Mouse (Mus musculus): ENCODE results near the gene Zfhx3. TPM values are rescaled to one million over a fixed set of nuclear protein-coding genes. Genes with fewer than 3 reads are reported as not detected.

Gene Zfhx3
- polyA plus RNA-seq, 1 experiment from 2014 or later, result 27.5 TPM

DNA sequence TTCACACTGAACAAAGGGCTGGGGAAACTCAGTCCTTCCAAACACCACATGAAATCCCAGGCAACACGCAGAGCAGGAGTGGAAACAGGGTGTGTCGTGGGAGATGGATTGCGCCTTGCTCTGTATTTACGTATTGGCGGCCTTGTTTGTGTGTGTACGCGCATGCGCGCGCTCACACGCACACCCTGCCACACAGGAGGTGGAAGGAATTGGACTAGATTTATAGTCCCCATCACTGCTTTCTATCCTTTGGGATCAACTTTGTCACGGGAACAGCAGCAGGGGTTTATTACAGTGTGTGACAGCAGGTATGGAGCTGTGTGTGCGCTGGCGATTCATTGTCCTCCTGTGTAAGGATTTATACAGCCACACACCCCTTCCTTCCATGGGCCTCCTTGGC lies 228.4 kb downstream of the Zfhx3 start:
- Histone ChIP-seq H3K4me3 (ENCODE audit: low read depth, low read length) (no peak overlapping the region), H3K27ac (replicated peaks; ENCODE audit: low read depth, low read length) (no peak overlapping the region), H3K4me2 (ENCODE audit: low read depth, low read length) (no peak overlapping the region), H3K27me3 (ENCODE audit: control insufficient read depth, insufficient read depth, low read length) (no peaks in the 10 kb centered on the region), H3K36me3 (replicated peaks; ENCODE audit: control insufficient read depth, insufficient read depth, low read depth, low read length) (no peaks in the 10 kb centered on the region), H3K9me3 (replicated peaks; ENCODE audit: control insufficient read depth, low read length) (no peaks in the 10 kb centered on the region), H3K9ac (replicated peaks; ENCODE audit: low read length) (no peak overlapping the region), H3K4me1 (ENCODE audit: control insufficient read depth, insufficient read depth, low read length) (no peaks in the 10 kb centered on the region)
- DNase-seq (ENCODE audit: low spot score), result no peak
- ATAC-seq (replicated peaks; ENCODE audit: insufficient number of reproducible peaks, low FRiP score, low TSS enrichment, low read depth), result no peak
- 91% methylated on average over 14 of the region's 14 CpGs for WGBS

- H3K36me3 ChIP-seq (replicated peaks; ENCODE audit: control insufficient read depth, insufficient read depth, low read depth, low read length), result no peaks in the 10 kb centered on the region
- no peak overlapping the region for H3K4me3 ChIP-seq (ENCODE audit: low read depth, low read length)
- WGBS, result 73% methylated on average over 4 of the region's 4 CpGs
- no peaks in the 10 kb centered on the region for H3K27me3 ChIP-seq (ENCODE audit: control insufficient read depth, insufficient read depth, low read length)
- H3K9ac ChIP-seq (replicated peaks; ENCODE audit: low read length), result no peak overlapping the region
- no peaks in the 10 kb centered on the region for H3K4me1 ChIP-seq (ENCODE audit: control insufficient read depth, insufficient read depth, low read length)
- DNase-seq (ENCODE audit: low spot score) (peak; percentile 23), ATAC-seq (replicated peaks; ENCODE audit: insufficient number of reproducible peaks, low FRiP score, low TSS enrichment, low read depth) (no peak)
- H3K9me3 ChIP-seq (replicated peaks; ENCODE audit: control insufficient read depth, low read length), result no peaks in the 10 kb centered on the region
- H3K4me2 ChIP-seq (ENCODE audit: low read depth, low read length), result no peak overlapping the region
- no peak overlapping the region for H3K27ac ChIP-seq (replicated peaks; ENCODE audit: low read depth, low read length)
Observed at GRCm38 (mm10) chr8:108183296-108183695, 240.9 kb downstream of the Zfhx3 start.

DNA sequence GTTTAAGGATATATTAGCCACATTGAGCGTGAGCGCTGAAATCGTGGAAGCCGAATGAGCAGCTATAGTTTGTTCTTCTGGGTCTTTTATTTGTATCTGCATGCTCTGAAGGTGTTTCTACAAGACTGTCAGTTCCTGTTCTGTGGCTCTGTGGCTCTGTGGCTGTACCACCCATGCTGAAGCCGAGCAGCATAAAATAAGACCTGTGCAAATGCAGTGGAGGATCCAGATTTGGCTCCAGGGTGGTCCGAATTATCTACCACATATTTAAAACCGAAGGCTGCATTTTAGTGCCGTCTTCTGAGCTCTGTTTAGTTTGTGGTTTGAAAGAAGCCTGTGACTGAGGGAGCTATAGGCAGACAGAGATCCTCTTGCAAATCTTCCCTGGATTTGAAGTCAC lies 241.5 kb downstream of the Zfhx3 start:
- DNase-seq (ENCODE audit: low spot score), result no peak
- 81% methylated on average over 8 of the region's 8 CpGs for WGBS
- H3K27me3 ChIP-seq (ENCODE audit: control insufficient read depth, insufficient read depth, low read length), result no peaks in the 10 kb centered on the region
- no peaks in the 10 kb centered on the region for H3K4me1 ChIP-seq (ENCODE audit: control insufficient read depth, insufficient read depth, low read length)
- H3K36me3 ChIP-seq (replicated peaks; ENCODE audit: control insufficient read depth, insufficient read depth, low read depth, low read length), result no peaks in the 10 kb centered on the region
- no peak overlapping the region for H3K9ac ChIP-seq (replicated peaks; ENCODE audit: low read length)
- no peak overlapping the region for H3K4me3 ChIP-seq (ENCODE audit: low read depth, low read length)
- no peak overlapping the region for H3K27ac ChIP-seq (replicated peaks; ENCODE audit: low read depth, low read length)
- no peak for ATAC-seq (replicated peaks; ENCODE audit: insufficient number of reproducible peaks, low FRiP score, low TSS enrichment, low read depth)
- no peaks in the 10 kb centered on the region for H3K9me3 ChIP-seq (replicated peaks; ENCODE audit: control insufficient read depth, low read length)
- H3K4me2 ChIP-seq (ENCODE audit: low read depth, low read length), result no peak overlapping the region

- no peak overlapping the region for H3K27ac ChIP-seq (replicated peaks; ENCODE audit: low read depth, low read length)
- no peak for DNase-seq (ENCODE audit: low spot score)
- no peaks in the 10 kb centered on the region for H3K9me3 ChIP-seq (replicated peaks; ENCODE audit: control insufficient read depth, low read length)
- no peaks in the 10 kb centered on the region for H3K36me3 ChIP-seq (replicated peaks; ENCODE audit: control insufficient read depth, insufficient read depth, low read depth, low read length)
- no peak overlapping the region for H3K9ac ChIP-seq (replicated peaks; ENCODE audit: low read length)
- no peak overlapping the region for H3K4me3 ChIP-seq (ENCODE audit: low read depth, low read length)
- no peak overlapping the region for H3K4me2 ChIP-seq (ENCODE audit: low read depth, low read length)
- no peaks in the 10 kb centered on the region for H3K4me1 ChIP-seq (ENCODE audit: control insufficient read depth, insufficient read depth, low read length)
- 90% methylated on average over 3 of the region's 3 CpGs for WGBS
- H3K27me3 ChIP-seq (ENCODE audit: control insufficient read depth, insufficient read depth, low read length), result no peaks in the 10 kb centered on the region
- no peak for ATAC-seq (replicated peaks; ENCODE audit: insufficient number of reproducible peaks, low FRiP score, low TSS enrichment, low read depth)
Observed at GRCm38 (mm10) chr8:108186289-108186688, 243.8 kb downstream of the Zfhx3 start.

DNA sequence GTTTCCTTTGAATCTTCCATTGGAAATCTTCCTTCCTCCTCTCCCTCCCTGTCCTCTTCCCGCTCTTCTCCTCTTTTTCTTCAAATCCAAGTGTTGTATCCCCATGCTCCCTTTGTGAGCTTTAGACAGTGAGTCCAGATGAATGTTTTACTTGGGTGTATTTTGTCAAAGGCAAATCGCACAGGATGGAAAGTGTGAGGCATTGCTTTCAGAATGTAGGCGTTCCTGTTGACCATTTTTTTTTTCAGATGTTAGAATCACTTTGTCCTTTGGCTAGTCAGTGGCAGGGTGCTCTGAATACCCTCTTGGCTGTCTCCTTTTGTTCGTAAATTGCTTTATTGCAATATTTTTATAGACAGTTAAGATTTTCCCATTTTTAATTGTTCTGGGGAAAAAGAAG lies 245.6 kb downstream of the Zfhx3 start:
- Histone ChIP-seq H3K27ac (replicated peaks; ENCODE audit: low read depth, low read length) (no peak overlapping the region), H3K4me2 (ENCODE audit: low read depth, low read length) (no peak overlapping the region), H3K9ac (replicated peaks; ENCODE audit: low read length) (no peak overlapping the region), H3K4me3 (ENCODE audit: low read depth, low read length) (no peak overlapping the region), H3K36me3 (replicated peaks; ENCODE audit: control insufficient read depth, insufficient read depth, low read depth, low read length) (no peaks in the 10 kb centered on the region), H3K27me3 (ENCODE audit: control insufficient read depth, insufficient read depth, low read length) (no peaks in the 10 kb centered on the region), H3K9me3 (replicated peaks; ENCODE audit: control insufficient read depth, low read length) (no peaks in the 10 kb centered on the region), H3K4me1 (ENCODE audit: control insufficient read depth, insufficient read depth, low read length) (no peaks in the 10 kb centered on the region)
- no peak for ATAC-seq (replicated peaks; ENCODE audit: insufficient number of reproducible peaks, low FRiP score, low TSS enrichment, low read depth)
- DNase-seq (ENCODE audit: low spot score), result no peak
- WGBS, result 83% methylated on average over 4 of the region's 4 CpGs

DNA sequence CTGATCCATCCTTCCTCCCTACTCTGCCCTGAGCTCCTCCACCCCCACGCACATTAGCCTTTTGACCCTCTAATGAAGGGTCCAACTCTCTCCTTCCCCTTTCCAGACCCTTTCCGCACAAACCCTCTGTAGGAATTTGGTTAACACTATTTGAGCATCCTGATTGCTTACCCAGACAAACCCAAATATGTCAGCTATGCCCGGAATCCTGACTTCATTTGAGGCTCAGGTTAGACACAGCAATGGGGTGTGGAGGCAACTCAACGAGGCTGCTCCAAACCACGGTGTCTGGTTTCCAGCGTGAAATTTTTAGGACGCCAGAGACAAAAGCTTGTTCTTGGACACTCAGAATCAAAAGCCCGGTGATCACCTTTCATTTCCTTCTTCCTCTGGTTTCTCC lies 252.1 kb downstream of the Zfhx3 start:
- 16% methylated on average over 8 of the region's 8 CpGs for WGBS
- Histone ChIP-seq H3K9me3 (replicated peaks; ENCODE audit: control insufficient read depth, low read length) (no peaks in the 10 kb centered on the region), H3K27me3 (ENCODE audit: control insufficient read depth, insufficient read depth, low read length) (no peaks in the 10 kb centered on the region), H3K4me2 (ENCODE audit: low read depth, low read length) (no peak overlapping the region), H3K4me3 (ENCODE audit: low read depth, low read length) (no peak overlapping the region), H3K9ac (replicated peaks; ENCODE audit: low read length) (0 out of 2 replicates have a peak overlapping the region, but pooled peaks have one; percentile 5), H3K36me3 (replicated peaks; ENCODE audit: control insufficient read depth, insufficient read depth, low read depth, low read length) (no peaks in the 10 kb centered on the region), H3K27ac (replicated peaks; ENCODE audit: low read depth, low read length) (no peak overlapping the region; the same call in 1 of the 2 replicates), H3K4me1 (ENCODE audit: control insufficient read depth, insufficient read depth, low read length) (no peaks in the 10 kb centered on the region)
- DNase-seq (ENCODE audit: low spot score) (peak; percentile 74), ATAC-seq (replicated peaks; ENCODE audit: insufficient number of reproducible peaks, low FRiP score, low TSS enrichment, low read depth) (no peak)

GRCm38 (mm10) chr8:108215026-108215425 lies 272.6 kb downstream of the Zfhx3 start:
- Histone ChIP-seq H3K4me1 (ENCODE audit: control insufficient read depth, insufficient read depth, low read length) (no peaks in the 10 kb centered on the region), H3K27me3 (ENCODE audit: control insufficient read depth, insufficient read depth, low read length) (no peaks in the 10 kb centered on the region), H3K4me2 (ENCODE audit: low read depth, low read length) (no peak overlapping the region), H3K27ac (replicated peaks; ENCODE audit: low read depth, low read length) (no peak overlapping the region), H3K9ac (replicated peaks; ENCODE audit: low read length) (no peak overlapping the region), H3K4me3 (ENCODE audit: low read depth, low read length) (no peak overlapping the region), H3K36me3 (replicated peaks; ENCODE audit: control insufficient read depth, insufficient read depth, low read depth, low read length) (no peaks in the 10 kb centered on the region), H3K9me3 (replicated peaks; ENCODE audit: control insufficient read depth, low read length) (no peaks in the 10 kb centered on the region)
- DNase-seq (ENCODE audit: low spot score), result no peak
- no peak for ATAC-seq (replicated peaks; ENCODE audit: insufficient number of reproducible peaks, low FRiP score, low TSS enrichment, low read depth)
- WGBS, result 98% methylated on average over 3 of the region's 3 CpGs

DNA sequence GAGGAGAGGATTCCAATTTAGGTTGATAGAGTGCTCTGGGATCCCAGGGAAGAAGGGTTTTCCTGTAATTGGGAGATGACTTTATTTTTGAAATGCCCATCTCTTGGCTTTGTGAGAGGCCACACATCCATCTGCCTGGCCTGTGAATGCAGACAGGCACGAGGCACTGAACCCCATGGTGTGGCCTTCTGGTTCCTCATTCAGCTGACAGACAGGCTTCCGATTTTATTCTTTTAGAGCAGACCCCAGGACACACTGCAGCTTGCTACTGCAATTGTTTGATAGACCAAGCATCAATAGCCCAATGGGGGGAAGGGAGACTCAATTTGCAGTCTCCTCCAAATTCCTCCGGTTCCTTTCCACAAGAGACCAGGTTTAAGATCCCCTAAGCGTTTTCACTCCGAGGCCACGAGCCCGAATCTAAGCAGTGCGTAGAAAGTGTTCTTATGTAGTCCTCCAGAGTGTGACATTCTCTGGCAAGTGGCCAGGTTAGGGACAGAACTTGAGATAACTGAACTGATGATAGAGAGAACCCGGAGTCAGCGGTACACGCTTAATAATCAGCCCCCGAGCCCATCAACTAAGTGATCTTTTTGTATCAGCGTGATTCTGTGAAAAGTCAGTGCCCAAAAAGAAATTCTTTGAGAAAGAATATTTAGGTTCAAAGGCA lies 275.9 kb downstream of the Zfhx3 start:
- no peak overlapping the region for H3K9ac ChIP-seq (replicated peaks; ENCODE audit: low read length)
- no peaks in the 10 kb centered on the region for H3K9me3 ChIP-seq (replicated peaks; ENCODE audit: control insufficient read depth, low read length)
- no peak overlapping the region for H3K4me3 ChIP-seq (ENCODE audit: low read depth, low read length)
- no peak overlapping the region for H3K4me2 ChIP-seq (ENCODE audit: low read depth, low read length)
- ATAC-seq (replicated peaks; ENCODE audit: insufficient number of reproducible peaks, low FRiP score, low TSS enrichment, low read depth) (no peak), DNase-seq (ENCODE audit: low spot score) (peak; percentile 35)
- no peaks in the 10 kb centered on the region for H3K27me3 ChIP-seq (ENCODE audit: control insufficient read depth, insufficient read depth, low read length)
- no peak overlapping the region for H3K27ac ChIP-seq (replicated peaks; ENCODE audit: low read depth, low read length)
- no peaks in the 10 kb centered on the region for H3K36me3 ChIP-seq (replicated peaks; ENCODE audit: control insufficient read depth, insufficient read depth, low read depth, low read length)
- WGBS, result 59% methylated on average over 13 of the region's 13 CpGs
- H3K4me1 ChIP-seq (ENCODE audit: control insufficient read depth, insufficient read depth, low read length), result no peaks in the 10 kb centered on the region

Measured in embryonic facial prominence, embryonic 11.5 days (tissue).